Comparison of ENCODE assay signal across 8 mouse cellular contexts in the genomic region with DNA sequence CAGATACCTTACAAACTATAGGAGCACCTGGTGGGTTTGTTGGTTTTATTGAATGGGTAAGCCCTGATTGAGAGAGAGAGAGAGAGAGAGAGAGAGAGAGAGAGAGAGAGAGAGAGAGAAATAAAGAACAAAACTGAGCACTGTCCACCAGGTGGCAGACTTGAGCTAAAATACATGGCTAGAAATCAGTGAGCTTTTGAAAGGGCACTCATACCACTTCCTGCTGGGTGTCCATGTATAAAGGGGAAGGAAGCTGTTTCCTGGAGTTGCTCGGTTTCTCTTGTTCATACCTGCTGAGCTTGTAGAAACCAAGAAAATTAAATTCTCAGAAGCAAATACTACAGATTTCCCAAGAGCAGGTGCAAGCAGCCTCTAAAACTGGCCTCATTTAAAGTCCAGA.
DNase-seq lines count a peak whose midpoint lies in the region; ATAC-seq lines count a peak whose summit lies in the region.

No protein-coding gene starts in this region.

- no peak overlapping the region for H3K9ac ChIP-seq in heart, embryonic 16.5 days (ENCODE audit: low read length)
- no peak overlapping the region for H3K9ac ChIP-seq in neural tube, embryonic 14.5 days (replicated peaks; ENCODE audit: low read depth, low read length)

- no peaks in the 10 kb centered on the region for H3K9me3 ChIP-seq in heart, embryonic 16.5 days (replicated peaks; ENCODE audit: control insufficient read depth, low read length)
- no peaks in the 10 kb centered on the region for H3K9me3 ChIP-seq in limb, embryonic 10.5 days (replicated peaks)
- no peaks in the 10 kb centered on the region for H3K9me3 ChIP-seq in neural tube, embryonic 14.5 days (ENCODE audit: control insufficient read depth, low read length)

- H3K27ac ChIP-seq in heart, embryonic 16.5 days (ENCODE audit: low read length) = no peak overlapping the region
- no peak overlapping the region for H3K27ac ChIP-seq in limb, embryonic 10.5 days
- no peak overlapping the region for H3K27ac ChIP-seq in neural tube, embryonic 14.5 days (ENCODE audit: low read depth, low read length)

- WGBS in heart, embryonic 16.5 days = 4% methylated on average over 1 of the region's 1 CpGs
- WGBS in limb, embryonic 10.5 days = 20% methylated on average over 1 of the region's 1 CpGs
- WGBS in neural tube, embryonic 14.5 days = 6% methylated on average over 1 of the region's 1 CpGs

- no peak overlapping the region for H3K4me3 ChIP-seq in heart, embryonic 16.5 days (ENCODE audit: low read length)
- H3K4me3 ChIP-seq in limb, embryonic 10.5 days = no peak overlapping the region
- H3K4me3 ChIP-seq in neural tube, embryonic 14.5 days (ENCODE audit: low read depth, low read length) = no peak overlapping the region

- H3K4me2 ChIP-seq in heart, embryonic 16.5 days (ENCODE audit: low read depth, low read length) = no peak overlapping the region
- H3K4me2 ChIP-seq in neural tube, embryonic 14.5 days (ENCODE audit: low read depth, low read length) = no peak overlapping the region

- peak; percentile 54 for DNase-seq in ovary, postnatal 14 days (ENCODE audit: low spot score)
- DNase-seq in ovary, adult 18-20 months (ENCODE audit: low spot score) = no peak
- peak; percentile 28 for DNase-seq in WW6 (ENCODE audit: low read depth, low spot score)
- peak; percentile 63 to 71 for DNase-seq in cerebellum, postnatal 36 days
- DNase-seq in limb, embryonic 10.5 days (ENCODE audit: low spot score) = peak; percentile 78
- no peak for DNase-seq in frontal cortex, postnatal 25 days (ENCODE audit: low spot score in 2 of 2)

- no peaks in the 10 kb centered on the region; the same call in 1 of the 2 replicates for H3K36me3 ChIP-seq in heart, embryonic 16.5 days (ENCODE audit: control insufficient read depth, insufficient read depth)
- peaks cover 74% of the 10 kb centered on the region for H3K36me3 ChIP-seq in limb, embryonic 10.5 days
- peaks cover 2% of the 10 kb centered on the region; the same call in 1 of the 2 replicates for H3K36me3 ChIP-seq in neural tube, embryonic 14.5 days (ENCODE audit: control insufficient read depth, insufficient read depth, low read length)

- H3K27me3 ChIP-seq in heart, embryonic 16.5 days (ENCODE audit: control insufficient read depth, insufficient read depth, low read length) = no peaks in the 10 kb centered on the region
- H3K27me3 ChIP-seq in limb, embryonic 10.5 days (ENCODE audit: low read depth, poor library complexity, severe bottlenecking) = no peaks in the 10 kb centered on the region
- H3K27me3 ChIP-seq in neural tube, embryonic 14.5 days (ENCODE audit: control insufficient read depth, insufficient read depth, low read length) = no peaks in the 10 kb centered on the region

- peaks cover 8% of the 10 kb centered on the region for H3K4me1 ChIP-seq in heart, embryonic 16.5 days (ENCODE audit: control insufficient read depth, insufficient read depth, low read length)
- H3K4me1 ChIP-seq in limb, embryonic 10.5 days = no peaks in the 10 kb centered on the region
- no peaks in the 10 kb centered on the region for H3K4me1 ChIP-seq in neural tube, embryonic 14.5 days (ENCODE audit: control insufficient read depth, insufficient read depth, low read length)

- peak; percentile 45; the same call in 1 of the 2 replicates for ATAC-seq in heart, embryonic 16.5 days (replicated peaks; ENCODE audit: extremely low read depth, insufficient read depth, low FRiP score)
- ATAC-seq in neural tube, embryonic 14.5 days (ENCODE audit: low read depth) = peak; percentile 36; the same call in 1 of the 2 replicates

Comparison
In these comparisons a context has a peak if more than half of its experiments do, and no peak if none do; other contexts are left out.
1. DNase-seq: peak in ovary, postnatal 14 days (single experiment), WW6 (single experiment), cerebellum, postnatal 36 days (2 of 2) and limb, embryonic 10.5 days (single experiment); none in ovary, adult 18-20 months (single experiment) and frontal cortex, postnatal 25 days (0 of 2).